Mouse (Mus musculus) heart, postnatal 0 days (tissue): ENCODE measurements around the gene Nt5c. TPM values are rescaled to one million over a fixed set of nuclear protein-coding genes. Genes with fewer than 3 reads are reported as not detected.
A peak's percentile ranks its signal among the peaks of the same experiment; 100 is the strongest.

Experiments used
- ATAC-seq: fragments of 200-750 bp; cut with Nextera tagmentation; 2 replicates; pipeline ENCODE4 v1.8.0; 2017; ENCODE audit warnings: low read depth, moderate number of reproducible peaks, moderate library complexity; ENCODE audit not compliant: insufficient read depth
- DNase-seq: peaks from one replicate; pipeline ENCODE4 v3.0.0-alpha.2; 2016; ENCODE audit warnings: low spot score
- H3K27ac ChIP-seq: fragments of 300-500 bp; sonication (generic); 2 replicates; pipeline ENCODE4 v1.5.1; 2014; ENCODE audit warnings: low read depth, mild to moderate bottlenecking
- H3K27me3 ChIP-seq: fragments of 300-500 bp; sonication (generic); 2 replicates; pipeline ENCODE4 v1.6.1; 2014; ENCODE audit warnings: low read length, mixed read lengths; ENCODE audit not compliant: control insufficient read depth, insufficient read depth
- H3K36me3 ChIP-seq: fragments of 300-500 bp; sonication (generic); replicated peaks from 2 replicates; pipeline ENCODE4 v1.6.1; 2014; ENCODE audit warnings: low read length, mixed read lengths; ENCODE audit not compliant: control insufficient read depth, insufficient read depth
- H3K4me1 ChIP-seq: fragments of 300-500 bp; sonication (generic); 2 replicates; pipeline ENCODE4 v1.6.1; 2014; ENCODE audit warnings: antibody characterized with exemption; ENCODE audit not compliant: control insufficient read depth, insufficient read depth
- H3K4me2 ChIP-seq: fragments of 300-500 bp; sonication (generic); 2 replicates; pipeline ENCODE4 v1.6.1; 2014; ENCODE audit warnings: low read depth, mild to moderate bottlenecking, low read length, moderate library complexity
- H3K4me3 ChIP-seq: fragments of 300-500 bp; sonication (generic); 2 replicates; pipeline ENCODE4 v1.5.1; 2014; ENCODE audit warnings: low read depth, low read length
- H3K9ac ChIP-seq: fragments of 300-500 bp; sonication (generic); replicated peaks from 2 replicates; pipeline ENCODE4 v1.6.1; 2014; ENCODE audit warnings: low read depth, low read length, mixed read lengths
- H3K9me3 ChIP-seq: fragments of 300-500 bp; sonication (generic); replicated peaks from 2 replicates; pipeline ENCODE4 v1.6.1; 2016; ENCODE audit warnings: low read length; ENCODE audit not compliant: control insufficient read depth
- CTCF ChIP-seq: IDR thresholded peaks from 2 replicates; pipeline ENCODE4 v1.5.1; 2016; ENCODE audit warnings: antibody characterized with exemption, control low read depth, low read depth
- EP300 ChIP-seq: IDR thresholded peaks from 2 replicates; pipeline ENCODE4 v1.6.1; 2016; ENCODE audit warnings: antibody characterized with exemption, low read depth
- WGBS: fragments of 180-500 bp; shearing (Covaris S2); extraction: QIAGEN DNeasy Blood & Tissue Kit; methylation state at CpG from one replicate; pipeline ENCODE4 v1.1.7; 2014; 5-methylcytosine and 5-hydroxymethylcytosine counted together
- polyA plus RNA-seq: library from polyadenylated mRNA; unstranded; fragments of >200 nt; fragmentation: Nextera tagmentation; extraction: Ambion mirVana; gene quantifications from 2 replicates; pipeline ENCODE4 v1.2.1, GENCODE M21; 2015
- total RNA-seq: library from RNA; depleted of rRNA; stranded (reverse); fragments of >200 nt; gene quantifications from 2 replicates; pipeline ENCODE4 v1.2.3, GENCODE M21; 2014; ENCODE audit warnings: low replicate concordance

The Nt5c gene
- total and polyA plus RNA-seq, 2 experiments from 2014 or later: 24.5 to 53.7 TPM

- WGBS: 85% methylated on average over 8 of the region's 8 CpGs
- no peaks in the 10 kb centered on the region for H3K36me3 ChIP-seq
- no peak for DNase-seq
- no peak overlapping the region; the same call in 1 of the 2 replicates for H3K27ac ChIP-seq
- no peak overlapping the region for H3K4me3 ChIP-seq
- no peak for ATAC-seq
- H3K9ac ChIP-seq: no peak overlapping the region
- peaks cover 17% of the 10 kb centered on the region for H3K4me1 ChIP-seq
- H3K9me3 ChIP-seq: no peaks in the 10 kb centered on the region
- no peak overlapping the region for H3K4me2 ChIP-seq
- no peak for TF ChIP-seq CTCF
- TF ChIP-seq EP300: no peak
- H3K27me3 ChIP-seq: no peaks in the 10 kb centered on the region
Observed at GRCm38 (mm10) chr11:115451781-115452241, 39.9 kb downstream of the Nt5c start.

DNA sequence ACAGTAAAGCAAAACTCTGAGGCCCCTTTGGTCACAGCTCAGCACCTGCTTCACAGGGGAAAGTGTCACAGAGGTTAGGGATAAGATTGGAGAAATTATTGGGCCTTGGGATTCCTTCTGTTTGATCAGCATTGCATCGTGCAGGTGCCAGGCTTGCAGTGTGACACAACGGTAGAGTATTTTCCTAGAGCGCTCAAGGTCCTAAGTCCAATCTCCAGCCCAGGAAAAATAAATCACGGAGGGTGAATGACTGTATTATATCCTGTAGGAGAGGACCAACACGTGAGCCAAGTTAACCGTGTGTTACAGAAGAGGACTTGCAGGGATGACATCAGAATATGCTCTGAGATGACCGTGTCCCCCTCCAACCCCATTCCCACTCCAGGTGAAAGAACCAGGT lies 41.5 kb downstream of the Nt5c start:
- 82% methylated on average over 7 of the region's 7 CpGs for WGBS
- H3K27ac ChIP-seq: no peak overlapping the region
- no peaks in the 10 kb centered on the region for H3K36me3 ChIP-seq
- TF ChIP-seq CTCF: no peak
- no peak for TF ChIP-seq EP300
- DNase-seq: no peak
- no peak for ATAC-seq
- H3K4me3 ChIP-seq: no peak overlapping the region
- peaks cover 24% of the 10 kb centered on the region for H3K4me1 ChIP-seq
- H3K4me2 ChIP-seq: no peak overlapping the region
- H3K9me3 ChIP-seq: no peaks in the 10 kb centered on the region
- no peaks in the 10 kb centered on the region for H3K27me3 ChIP-seq
- no peak overlapping the region for H3K9ac ChIP-seq

GRCm38 (mm10) chr11:115448998-115449397 lies 42.7 kb downstream of the Nt5c start:
- Histone ChIP-seq H3K36me3 (no peaks in the 10 kb centered on the region), H3K4me1 (peaks cover 24% of the 10 kb centered on the region), H3K9me3 (no peaks in the 10 kb centered on the region), H3K27ac (no peak overlapping the region), H3K4me2 (no peak overlapping the region), H3K4me3 (no peak overlapping the region), H3K9ac (no peak overlapping the region), H3K27me3 (no peaks in the 10 kb centered on the region)
- DNase-seq: no peak
- ATAC-seq: no peak
- WGBS: 70% methylated on average over 7 of the region's 7 CpGs
- no peak for TF ChIP-seq CTCF
- no peak for TF ChIP-seq EP300

- H3K27ac ChIP-seq: no peak overlapping the region
- no peak overlapping the region for H3K4me3 ChIP-seq
- peaks cover 24% of the 10 kb centered on the region for H3K4me1 ChIP-seq
- WGBS: 92% methylated on average over 16 of the region's 16 CpGs
- no peak for ATAC-seq
- no peaks in the 10 kb centered on the region for H3K27me3 ChIP-seq
- no peaks in the 10 kb centered on the region for H3K36me3 ChIP-seq
- DNase-seq: no peak
- no peak overlapping the region for H3K9ac ChIP-seq
- no peak for TF ChIP-seq EP300
- TF ChIP-seq CTCF: no peak
- H3K9me3 ChIP-seq: no peaks in the 10 kb centered on the region
- H3K4me2 ChIP-seq: no peak overlapping the region
Observed at GRCm38 (mm10) chr11:115448075-115448474, 43.6 kb downstream of the Nt5c start.

DNA sequence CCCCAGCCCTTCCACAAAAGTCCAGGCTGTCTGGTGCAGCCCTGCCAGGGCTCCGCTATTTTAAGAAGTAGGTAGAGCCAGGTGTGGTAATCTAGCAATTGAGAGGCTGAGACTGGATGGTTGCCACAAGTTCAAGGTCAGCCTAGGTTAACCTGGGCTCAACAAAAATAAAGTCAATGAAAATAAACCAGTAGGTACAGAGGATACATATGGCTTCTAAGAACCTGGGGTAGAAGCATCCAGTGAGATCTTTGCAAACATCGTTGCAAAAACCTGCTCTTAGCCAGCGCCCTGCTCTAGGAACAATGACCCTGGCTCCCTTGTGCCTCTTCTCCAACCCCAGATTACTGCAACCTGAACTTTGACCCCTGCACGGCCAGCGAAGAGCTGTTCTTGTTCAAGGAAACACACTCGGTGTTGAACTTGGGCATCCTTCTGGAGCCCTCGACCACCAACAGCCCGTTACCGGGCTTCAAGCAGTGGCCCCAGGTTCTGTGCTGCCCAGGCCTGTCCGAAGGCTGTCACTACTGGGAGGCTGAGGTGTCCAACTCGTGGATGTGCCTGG lies 44.3 kb downstream of the Nt5c start:
- no peak overlapping the region for H3K4me2 ChIP-seq
- 75% methylated on average over 11 of the region's 11 CpGs for whole genome bisulfite sequencing
- no peak overlapping the region for H3K4me3 ChIP-seq
- no peak overlapping the region for H3K9ac ChIP-seq
- no peak for DNase-seq
- H3K9me3 ChIP-seq: no peaks in the 10 kb centered on the region
- ATAC-seq: peak; percentile 28
- TF ChIP-seq CTCF (no peak), EP300 (no peak)
- no peaks in the 10 kb centered on the region for H3K27me3 ChIP-seq
- H3K27ac ChIP-seq: peak overlapping the region; percentile 80
- H3K36me3 ChIP-seq: no peaks in the 10 kb centered on the region
- peaks cover 24% of the 10 kb centered on the region for H3K4me1 ChIP-seq

DNA sequence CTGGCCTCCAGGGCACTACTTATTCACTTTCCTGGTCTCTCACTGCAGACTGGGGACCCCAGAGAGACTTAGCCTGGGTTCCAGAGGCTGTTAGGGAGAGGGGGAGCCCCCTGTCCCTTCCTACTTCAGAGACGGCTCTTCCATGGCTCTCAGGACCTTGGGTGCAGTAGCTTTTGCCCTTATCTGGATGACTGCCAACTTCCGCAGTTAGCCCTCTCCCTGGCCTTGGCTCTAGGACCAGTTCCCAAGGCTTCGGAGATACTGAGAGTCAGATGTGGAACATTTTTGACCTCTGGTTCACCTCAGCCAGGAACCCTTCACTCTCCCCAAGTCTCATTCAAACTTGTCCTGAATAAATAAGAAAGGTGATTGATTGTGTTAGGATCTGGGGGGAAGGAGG lies 44.8 kb downstream of the Nt5c start:
- no peak overlapping the region; the same call in 1 of the 2 replicates for H3K9ac ChIP-seq
- peaks cover 24% of the 10 kb centered on the region for H3K4me1 ChIP-seq
- no peak overlapping the region for H3K4me2 ChIP-seq
- H3K27ac ChIP-seq: peak overlapping the region; percentile 80
- H3K27me3 ChIP-seq: no peaks in the 10 kb centered on the region
- no peaks in the 10 kb centered on the region for H3K36me3 ChIP-seq
- TF ChIP-seq CTCF: no peak
- TF ChIP-seq EP300: no peak
- 11% methylated on average over 3 of the region's 3 CpGs for WGBS
- DNase-seq (peak; percentile 63), ATAC-seq (peak; percentile 72)
- H3K9me3 ChIP-seq: no peaks in the 10 kb centered on the region
- no peak overlapping the region for H3K4me3 ChIP-seq
